Mouse (Mus musculus) frontal cortex, postnatal 25 days (tissue): ENCODE results near the gene Trmt112.
A peak's percentile ranks its signal among the peaks of the same experiment; 100 is the strongest.

ENCODE experiments used
- DNase-seq, 2 experiments: peaks; one replicate each; pipeline ENCODE4 v3.0.0; 2022; ENCODE audit warnings: low spot score in 2 of 2

Gene Trmt112

GRCm38 (mm10) chr19:6947742-6948141, 38.2 kb downstream of the Trmt112 start:
- no peak for DNase-seq

- DNase-seq: no peak
Measured at GRCm38 (mm10) chr19:6948186-6948585, 38.7 kb downstream of the Trmt112 start.

- DNase-seq: no peak
Measured at GRCm38 (mm10) chr19:6949532-6949931, 40.0 kb downstream of the Trmt112 start.

GRCm38 (mm10) chr19:6949951-6950350, 40.5 kb downstream of the Trmt112 start:
- DNase-seq: no peak

- DNase-seq: peak; percentile 39 to 47
Measured at GRCm38 (mm10) chr19:6950613-6951153, 41.2 kb downstream of the Trmt112 start.

- peak; percentile 80 to 82 for DNase-seq
Measured at GRCm38 (mm10) chr19:6951381-6951968, 42.0 kb downstream of the Trmt112 start.

- DNase-seq: peak; percentile 50 to 53
Measured at GRCm38 (mm10) chr19:6951994-6952711, 42.7 kb downstream of the Trmt112 start.

- DNase-seq: no peak
Measured at GRCm38 (mm10) chr19:6952712-6953037, 43.2 kb downstream of the Trmt112 start.

GRCm38 (mm10) chr19:6954046-6954445, 44.5 kb downstream of the Trmt112 start:
- DNase-seq: no peak

- DNase-seq: no peak
Measured at GRCm38 (mm10) chr19:6955424-6955823, 45.9 kb downstream of the Trmt112 start.

- DNase-seq: no peak
Measured at GRCm38 (mm10) chr19:6956461-6956860, 47.0 kb downstream of the Trmt112 start.
